Mouse (Mus musculus): ENCODE data around the gene Fbn1.

- TF ChIP-seq CTCF (IDR thresholded peaks at IDR 0.05): no peak
- TF ChIP-seq POLR2A (IDR thresholded peaks at IDR 0.05; ENCODE audit: insufficient read depth, low read depth, low read length): no peak
Observed at GRCm38 (mm10) chr2:125474690-125475089, 33.1 kb downstream of the Fbn1 start.

Data from heart, adult 2 months (tissue).